Mouse (Mus musculus): ENCODE data around the gene Plekhh1. TPM values are rescaled to one million over a fixed set of nuclear protein-coding genes. Genes with fewer than 3 reads are reported as not detected.

Plekhh1 gene
- polyA plus RNA-seq, 1 experiment, result 1.1 TPM

- Histone ChIP-seq H3K4me1 (ENCODE audit: control insufficient read depth, insufficient read depth, low read length) (no peaks in the 10 kb centered on the region; the same call in 1 of the 2 replicates), H3K27ac (ENCODE audit: control insufficient read depth, insufficient read depth, low read depth, low read length, poor library complexity) (no peak overlapping the region), H3K4me3 (replicated peaks; ENCODE audit: control insufficient read depth, low read depth, low read length) (no peak overlapping the region)
- WGBS, result 76% methylated on average over 2 of the region's 2 CpGs
- no peak for TF ChIP-seq POLR2A (IDR thresholded peaks at IDR 0.05; ENCODE audit: borderline replicate concordance, control insufficient read depth, low read depth, low read length)
- no peak for TF ChIP-seq CTCF (IDR thresholded peaks at IDR 0.05; ENCODE audit: control insufficient read depth, insufficient read depth, low read length)
These were observed 23.1 kb downstream of the Plekhh1 start for GRCm38 (mm10) chr12:79052073-79052472.

GRCm38 (mm10) chr12:79055276-79055675 is 26.3 kb downstream of the Plekhh1 start:
- no peaks in the 10 kb centered on the region; the same call in 1 of the 2 replicates for H3K4me1 ChIP-seq (ENCODE audit: control insufficient read depth, insufficient read depth, low read length)
- H3K27ac ChIP-seq (ENCODE audit: control insufficient read depth, insufficient read depth, low read depth, low read length, poor library complexity), result no peak overlapping the region
- no peak overlapping the region for H3K4me3 ChIP-seq (replicated peaks; ENCODE audit: control insufficient read depth, low read depth, low read length)
- TF ChIP-seq CTCF (IDR thresholded peaks at IDR 0.05; ENCODE audit: control insufficient read depth, insufficient read depth, low read length), result no peak
- TF ChIP-seq POLR2A (IDR thresholded peaks at IDR 0.05; ENCODE audit: borderline replicate concordance, control insufficient read depth, low read depth, low read length), result no peak
- 79% methylated on average over 7 of the region's 7 CpGs for WGBS

- TF ChIP-seq CTCF (IDR thresholded peaks at IDR 0.05; ENCODE audit: control insufficient read depth, insufficient read depth, low read length), result no peak
- TF ChIP-seq POLR2A (IDR thresholded peaks at IDR 0.05; ENCODE audit: borderline replicate concordance, control insufficient read depth, low read depth, low read length), result no peak
- 83% methylated on average over 6 of the region's 6 CpGs for WGBS
- no peaks in the 10 kb centered on the region; the same call in 1 of the 2 replicates for H3K4me1 ChIP-seq (ENCODE audit: control insufficient read depth, insufficient read depth, low read length)
- H3K4me3 ChIP-seq (replicated peaks; ENCODE audit: control insufficient read depth, low read depth, low read length), result no peak overlapping the region
- no peak overlapping the region for H3K27ac ChIP-seq (ENCODE audit: control insufficient read depth, insufficient read depth, low read depth, low read length, poor library complexity)
These were observed 30.6 kb downstream of the Plekhh1 start for GRCm38 (mm10) chr12:79059573-79059972.

- WGBS, result 89% methylated on average over 9 of the region's 9 CpGs
- Histone ChIP-seq H3K4me1 (ENCODE audit: control insufficient read depth, insufficient read depth, low read length) (no peaks in the 10 kb centered on the region; the same call in 1 of the 2 replicates), H3K4me3 (replicated peaks; ENCODE audit: control insufficient read depth, low read depth, low read length) (no peak overlapping the region), H3K27ac (ENCODE audit: control insufficient read depth, insufficient read depth, low read depth, low read length, poor library complexity) (no peak overlapping the region)
- TF ChIP-seq CTCF (IDR thresholded peaks at IDR 0.05; ENCODE audit: control insufficient read depth, insufficient read depth, low read length) (no peak), POLR2A (IDR thresholded peaks at IDR 0.05; ENCODE audit: borderline replicate concordance, control insufficient read depth, low read depth, low read length) (no peak)
These were observed 31.2 kb downstream of the Plekhh1 start for GRCm38 (mm10) chr12:79060134-79060533.

- WGBS, result 53% methylated on average over 7 of the region's 7 CpGs
- TF ChIP-seq CTCF (IDR thresholded peaks at IDR 0.05; ENCODE audit: control insufficient read depth, insufficient read depth, low read length) (no peak), POLR2A (IDR thresholded peaks at IDR 0.05; ENCODE audit: borderline replicate concordance, control insufficient read depth, low read depth, low read length) (no peak)
- no peak overlapping the region; the same call in 1 of the 2 replicates for H3K27ac ChIP-seq (ENCODE audit: control insufficient read depth, insufficient read depth, low read depth, low read length, poor library complexity)
- H3K4me1 ChIP-seq (ENCODE audit: control insufficient read depth, insufficient read depth, low read length), result no peaks in the 10 kb centered on the region; the same call in 1 of the 2 replicates
- H3K4me3 ChIP-seq (replicated peaks; ENCODE audit: control insufficient read depth, low read depth, low read length), result no peak overlapping the region
These were observed 32.0 kb downstream of the Plekhh1 start for GRCm38 (mm10) chr12:79060766-79061652.

- Histone ChIP-seq H3K27ac (ENCODE audit: control insufficient read depth, insufficient read depth, low read depth, low read length, poor library complexity) (no peak overlapping the region), H3K4me3 (replicated peaks; ENCODE audit: control insufficient read depth, low read depth, low read length) (no peak overlapping the region), H3K4me1 (ENCODE audit: control insufficient read depth, insufficient read depth, low read length) (no peaks in the 10 kb centered on the region; the same call in 1 of the 2 replicates)
- WGBS, result 91% methylated on average over 13 of the region's 13 CpGs
- TF ChIP-seq POLR2A (IDR thresholded peaks at IDR 0.05; ENCODE audit: borderline replicate concordance, control insufficient read depth, low read depth, low read length), result no peak
- no peak for TF ChIP-seq CTCF (IDR thresholded peaks at IDR 0.05; ENCODE audit: control insufficient read depth, insufficient read depth, low read length)
These were observed 35.5 kb downstream of the Plekhh1 start for GRCm38 (mm10) chr12:79064451-79064850.

GRCm38 (mm10) chr12:79066431-79066830 is 37.5 kb downstream of the Plekhh1 start:
- TF ChIP-seq POLR2A (IDR thresholded peaks at IDR 0.05; ENCODE audit: borderline replicate concordance, control insufficient read depth, low read depth, low read length) (no peak), CTCF (IDR thresholded peaks at IDR 0.05; ENCODE audit: control insufficient read depth, insufficient read depth, low read length) (no peak)
- WGBS, result 79% methylated on average over 9 of the region's 9 CpGs
- H3K4me3 ChIP-seq (replicated peaks; ENCODE audit: control insufficient read depth, low read depth, low read length), result no peak overlapping the region
- H3K27ac ChIP-seq (ENCODE audit: control insufficient read depth, insufficient read depth, low read depth, low read length, poor library complexity), result no peak overlapping the region
- H3K4me1 ChIP-seq (ENCODE audit: control insufficient read depth, insufficient read depth, low read length), result peaks cover 3% of the 10 kb centered on the region; the same call in 1 of the 2 replicates

- Histone ChIP-seq H3K27ac (ENCODE audit: control insufficient read depth, insufficient read depth, low read depth, low read length, poor library complexity) (no peak overlapping the region), H3K4me1 (ENCODE audit: control insufficient read depth, insufficient read depth, low read length) (peaks cover 3% of the 10 kb centered on the region; the same call in 1 of the 2 replicates), H3K4me3 (replicated peaks; ENCODE audit: control insufficient read depth, low read depth, low read length) (no peak overlapping the region)
- 90% methylated on average over 5 of the region's 5 CpGs for WGBS
- TF ChIP-seq POLR2A (IDR thresholded peaks at IDR 0.05; ENCODE audit: borderline replicate concordance, control insufficient read depth, low read depth, low read length), result no peak
- TF ChIP-seq CTCF (IDR thresholded peaks at IDR 0.05; ENCODE audit: control insufficient read depth, insufficient read depth, low read length), result no peak
These were observed 38.6 kb downstream of the Plekhh1 start for GRCm38 (mm10) chr12:79067526-79067925.
